Mouse (Mus musculus): ENCODE measurements around the gene Ly86.

Gene Ly86

GRCm38 (mm10) chr13:37459957-37460930 is 115.2 kb downstream of the Ly86 start:
- peak; percentile 81 to 86 for DNase-seq

- peak; percentile 82 to 85 for DNase-seq
Measured at GRCm38 (mm10) chr13:37462049-37462702, 117.2 kb downstream of the Ly86 start.

GRCm38 (mm10) chr13:37465710-37466109 is 120.7 kb downstream of the Ly86 start:
- no peak for DNase-seq

DNA sequence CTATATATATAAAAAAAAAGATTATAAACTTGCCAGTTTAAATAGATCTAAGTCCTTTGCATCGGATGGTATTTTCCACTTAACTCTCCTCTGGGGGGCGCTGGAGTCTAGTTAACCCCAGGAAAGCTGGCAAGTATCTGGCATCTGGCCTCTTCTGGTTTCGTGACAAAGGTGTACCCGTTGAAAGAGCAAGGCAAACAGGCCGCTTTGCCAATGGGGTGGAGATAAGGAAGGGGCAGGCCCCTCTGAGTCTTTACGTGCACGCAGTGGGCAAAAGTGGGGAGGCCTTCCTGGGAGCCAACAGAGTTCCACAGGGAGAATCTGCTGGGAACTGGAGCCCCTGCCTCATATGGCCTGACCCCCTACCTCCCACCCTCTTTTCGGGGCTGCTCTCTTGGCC is 122.8 kb downstream of the Ly86 start:
- DNase-seq: peak; percentile 93 to 96
